Mouse (Mus musculus): ENCODE measurements around the gene Mtg2. TPM values are rescaled to one million over a fixed set of nuclear protein-coding genes. Genes with fewer than 3 reads are reported as not detected.

Gene Mtg2
- polyA plus RNA-seq, 1 experiment from 2014 or later: 31.0 TPM

GRCm38 (mm10) chr2:180077622-180078021, 7.2 kb downstream of the Mtg2 start:
- Histone ChIP-seq H3K4me1 (ENCODE audit: control insufficient read depth, insufficient read depth, low read length) (no peaks in the 10 kb centered on the region), H3K9me3 (ENCODE audit: control insufficient read depth, low read length) (no peaks in the 10 kb centered on the region), H3K9ac (ENCODE audit: low read depth, low read length) (no peak overlapping the region), H3K4me3 (ENCODE audit: low read length) (no peak overlapping the region), H3K36me3 (ENCODE audit: control insufficient read depth, insufficient read depth, low read length) (peaks cover 8% of the 10 kb centered on the region; the same call in 1 of the 2 replicates), H3K27ac (ENCODE audit: low read length) (no peak overlapping the region), H3K4me2 (ENCODE audit: low read depth, low read length) (no peak overlapping the region), H3K27me3 (replicated peaks; ENCODE audit: control insufficient read depth, insufficient read depth, low read length) (no peaks in the 10 kb centered on the region)
- 75% methylated on average over 3 of the region's 3 CpGs for WGBS
- ATAC-seq: no peak

- Histone ChIP-seq H3K36me3 (ENCODE audit: control insufficient read depth, insufficient read depth, low read length) (peaks cover 8% of the 10 kb centered on the region; the same call in 1 of the 2 replicates), H3K27me3 (replicated peaks; ENCODE audit: control insufficient read depth, insufficient read depth, low read length) (no peaks in the 10 kb centered on the region), H3K9me3 (ENCODE audit: control insufficient read depth, low read length) (no peaks in the 10 kb centered on the region), H3K4me3 (ENCODE audit: low read length) (no peak overlapping the region), H3K4me1 (ENCODE audit: control insufficient read depth, insufficient read depth, low read length) (no peaks in the 10 kb centered on the region), H3K27ac (ENCODE audit: low read length) (no peak overlapping the region), H3K9ac (ENCODE audit: low read depth, low read length) (no peak overlapping the region), H3K4me2 (ENCODE audit: low read depth, low read length) (no peak overlapping the region)
- no peak for ATAC-seq
- 80% methylated on average over 8 of the region's 8 CpGs for WGBS
These were observed 10.3 kb downstream of the Mtg2 start for GRCm38 (mm10) chr2:180080680-180081079.

GRCm38 (mm10) chr2:180083063-180083462, 12.7 kb downstream of the Mtg2 start:
- Histone ChIP-seq H3K9me3 (ENCODE audit: control insufficient read depth, low read length) (no peaks in the 10 kb centered on the region), H3K9ac (ENCODE audit: low read depth, low read length) (no peak overlapping the region), H3K4me2 (ENCODE audit: low read depth, low read length) (no peak overlapping the region), H3K27me3 (replicated peaks; ENCODE audit: control insufficient read depth, insufficient read depth, low read length) (no peaks in the 10 kb centered on the region), H3K27ac (ENCODE audit: low read length) (no peak overlapping the region), H3K4me3 (ENCODE audit: low read length) (no peak overlapping the region), H3K36me3 (ENCODE audit: control insufficient read depth, insufficient read depth, low read length) (peaks cover 5% of the 10 kb centered on the region; the same call in 1 of the 2 replicates), H3K4me1 (ENCODE audit: control insufficient read depth, insufficient read depth, low read length) (no peaks in the 10 kb centered on the region)
- 91% methylated on average over 10 of the region's 10 CpGs for WGBS
- ATAC-seq: no peak

DNA sequence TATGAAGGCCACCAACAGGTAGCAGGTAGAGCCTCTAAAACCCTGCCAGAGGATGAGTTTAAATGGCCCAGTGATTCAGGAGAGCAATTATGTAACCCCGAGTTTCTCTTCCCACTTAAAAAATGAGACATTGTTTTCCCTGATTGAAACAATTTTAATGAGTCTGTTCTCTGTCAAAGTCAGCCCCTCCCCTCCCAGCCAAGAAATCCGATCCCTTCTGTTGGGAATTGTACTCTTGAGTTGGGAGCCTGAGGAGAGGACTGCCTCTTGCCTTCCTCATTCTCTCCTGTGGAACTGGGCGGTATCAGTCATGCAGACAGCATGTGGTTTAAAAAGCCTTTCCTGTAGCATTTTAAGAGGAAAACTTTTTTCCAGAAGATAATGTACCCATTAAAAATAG, 14.2 kb downstream of the Mtg2 start:
- ATAC-seq: no peak
- no peaks in the 10 kb centered on the region for H3K4me1 ChIP-seq (ENCODE audit: control insufficient read depth, insufficient read depth, low read length)
- peaks cover 5% of the 10 kb centered on the region; the same call in 1 of the 2 replicates for H3K36me3 ChIP-seq (ENCODE audit: control insufficient read depth, insufficient read depth, low read length)
- H3K9ac ChIP-seq (ENCODE audit: low read depth, low read length): no peak overlapping the region
- H3K4me2 ChIP-seq (ENCODE audit: low read depth, low read length): no peak overlapping the region
- H3K9me3 ChIP-seq (ENCODE audit: control insufficient read depth, low read length): no peaks in the 10 kb centered on the region
- H3K27ac ChIP-seq (ENCODE audit: low read length): no peak overlapping the region
- no peaks in the 10 kb centered on the region for H3K27me3 ChIP-seq (replicated peaks; ENCODE audit: control insufficient read depth, insufficient read depth, low read length)
- H3K4me3 ChIP-seq (ENCODE audit: low read length): no peak overlapping the region
- WGBS: 37% methylated on average over 3 of the region's 3 CpGs

DNA sequence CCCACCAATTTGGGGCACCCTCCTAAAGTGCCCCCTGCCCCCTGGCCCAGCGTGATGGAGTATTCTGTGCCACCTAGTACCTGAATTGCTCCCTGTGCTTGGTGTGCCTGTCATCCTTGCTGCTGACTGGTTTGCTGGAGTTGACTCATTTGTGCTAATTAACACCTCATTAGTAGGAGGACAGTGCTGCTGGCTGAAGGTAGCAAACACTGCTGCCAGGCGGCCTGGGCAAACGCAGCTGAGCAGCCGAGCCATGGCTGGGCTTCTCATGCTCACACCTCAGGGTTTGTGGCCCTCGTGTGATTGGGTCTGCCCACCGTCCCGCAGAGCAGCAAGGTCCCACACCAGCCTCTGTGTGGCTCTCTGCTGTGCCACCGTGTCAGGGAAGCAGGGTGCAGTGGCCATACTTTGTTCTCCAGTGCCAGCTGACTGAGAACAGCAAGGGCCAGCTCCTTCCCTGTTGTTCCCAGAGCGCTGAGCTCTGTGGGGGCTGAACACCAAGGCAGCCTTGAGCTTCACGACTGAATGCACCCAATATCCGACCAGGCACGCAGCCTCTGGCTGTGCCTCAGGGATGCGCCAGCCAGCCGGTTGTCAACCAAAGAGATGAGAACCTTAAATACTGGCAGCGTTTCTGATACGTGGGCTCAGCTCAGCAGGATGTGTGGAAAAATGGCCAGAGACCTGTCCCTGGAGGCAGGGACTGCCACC, 15.7 kb downstream of the Mtg2 start:
- WGBS: 69% methylated on average over 16 of the region's 16 CpGs
- H3K4me1 ChIP-seq (ENCODE audit: control insufficient read depth, insufficient read depth, low read length): no peaks in the 10 kb centered on the region
- ATAC-seq: no peak

GRCm38 (mm10) chr2:180086637-180087027, 16.2 kb downstream of the Mtg2 start:
- H3K9ac ChIP-seq (ENCODE audit: low read depth, low read length): no peak overlapping the region
- H3K9me3 ChIP-seq (ENCODE audit: control insufficient read depth, low read length): no peaks in the 10 kb centered on the region
- ATAC-seq: no peak
- no peak overlapping the region for H3K27ac ChIP-seq (ENCODE audit: low read length)
- H3K4me1 ChIP-seq (ENCODE audit: control insufficient read depth, insufficient read depth, low read length): no peaks in the 10 kb centered on the region
- H3K27me3 ChIP-seq (replicated peaks; ENCODE audit: control insufficient read depth, insufficient read depth, low read length): no peaks in the 10 kb centered on the region; the same call in 1 of the 2 replicates
- WGBS: 91% methylated on average over 5 of the region's 5 CpGs
- H3K36me3 ChIP-seq (ENCODE audit: control insufficient read depth, insufficient read depth, low read length): peaks cover 5% of the 10 kb centered on the region; the same call in 1 of the 2 replicates
- H3K4me2 ChIP-seq (ENCODE audit: low read depth, low read length): no peak overlapping the region
- H3K4me3 ChIP-seq (ENCODE audit: low read length): no peak overlapping the region

More for the DNA sequence above, 15.7 kb downstream of the Mtg2 start:
- Histone ChIP-seq H3K36me3 (ENCODE audit: control insufficient read depth, insufficient read depth, low read length) (peaks cover 5% of the 10 kb centered on the region; the same call in 1 of the 2 replicates), H3K9me3 (ENCODE audit: control insufficient read depth, low read length) (no peaks in the 10 kb centered on the region), H3K9ac (ENCODE audit: low read depth, low read length) (no peak overlapping the region), H3K4me2 (ENCODE audit: low read depth, low read length) (no peak overlapping the region), H3K27me3 (replicated peaks; ENCODE audit: control insufficient read depth, insufficient read depth, low read length) (no peaks in the 10 kb centered on the region; the same call in 1 of the 2 replicates), H3K4me3 (ENCODE audit: low read length) (no peak overlapping the region), H3K27ac (ENCODE audit: low read length) (no peak overlapping the region)

- Histone ChIP-seq H3K9me3 (ENCODE audit: control insufficient read depth, low read length) (no peaks in the 10 kb centered on the region), H3K4me3 (ENCODE audit: low read length) (no peak overlapping the region), H3K36me3 (ENCODE audit: control insufficient read depth, insufficient read depth, low read length) (no peaks in the 10 kb centered on the region), H3K4me1 (ENCODE audit: control insufficient read depth, insufficient read depth, low read length) (no peaks in the 10 kb centered on the region), H3K27me3 (replicated peaks; ENCODE audit: control insufficient read depth, insufficient read depth, low read length) (no peaks in the 10 kb centered on the region; the same call in 1 of the 2 replicates), H3K4me2 (ENCODE audit: low read depth, low read length) (no peak overlapping the region), H3K9ac (ENCODE audit: low read depth, low read length) (no peak overlapping the region), H3K27ac (ENCODE audit: low read length) (no peak overlapping the region)
- no peak for ATAC-seq
- WGBS: 89% methylated on average over 4 of the region's 4 CpGs
These were observed 17.1 kb downstream of the Mtg2 start for GRCm38 (mm10) chr2:180087472-180087871.

- Histone ChIP-seq H3K4me3 (ENCODE audit: low read length) (no peak overlapping the region), H3K36me3 (ENCODE audit: control insufficient read depth, insufficient read depth, low read length) (no peaks in the 10 kb centered on the region), H3K27ac (ENCODE audit: low read length) (no peak overlapping the region), H3K9ac (ENCODE audit: low read depth, low read length) (no peak overlapping the region), H3K9me3 (ENCODE audit: control insufficient read depth, low read length) (no peaks in the 10 kb centered on the region), H3K4me1 (ENCODE audit: control insufficient read depth, insufficient read depth, low read length) (no peaks in the 10 kb centered on the region), H3K27me3 (replicated peaks; ENCODE audit: control insufficient read depth, insufficient read depth, low read length) (no peaks in the 10 kb centered on the region; the same call in 1 of the 2 replicates), H3K4me2 (ENCODE audit: low read depth, low read length) (no peak overlapping the region)
- WGBS: 65% methylated on average over 11 of the region's 11 CpGs
- ATAC-seq: no peak
These were observed 19.9 kb downstream of the Mtg2 start for GRCm38 (mm10) chr2:180090285-180090684.

DNA sequence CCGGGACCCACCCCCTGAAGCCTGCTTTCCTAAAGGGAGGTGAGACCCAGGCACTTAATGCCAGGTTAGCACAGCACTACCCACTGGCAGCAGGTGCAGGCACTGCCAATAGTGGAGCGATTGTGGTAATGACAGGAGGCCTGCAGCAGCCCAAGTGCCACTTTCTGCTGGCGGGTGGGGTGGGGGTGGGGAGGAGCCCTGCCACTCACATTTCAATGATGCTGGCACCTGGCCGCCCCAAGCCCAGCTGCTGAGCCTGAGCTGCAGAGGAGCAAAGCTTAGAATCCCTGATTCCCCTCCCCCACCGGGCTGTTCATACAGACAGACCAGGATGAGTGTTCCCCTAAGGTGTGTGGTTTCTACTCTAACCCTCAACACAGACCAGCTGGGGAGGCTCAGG, 25.3 kb downstream of the Mtg2 start:
- Histone ChIP-seq H3K36me3 (ENCODE audit: control insufficient read depth, insufficient read depth, low read length) (no peaks in the 10 kb centered on the region), H3K4me3 (ENCODE audit: low read length) (no peak overlapping the region), H3K27ac (ENCODE audit: low read length) (no peak overlapping the region), H3K4me1 (ENCODE audit: control insufficient read depth, insufficient read depth, low read length) (no peaks in the 10 kb centered on the region), H3K27me3 (replicated peaks; ENCODE audit: control insufficient read depth, insufficient read depth, low read length) (peaks cover 15% of the 10 kb centered on the region), H3K9ac (ENCODE audit: low read depth, low read length) (no peak overlapping the region), H3K4me2 (ENCODE audit: low read depth, low read length) (no peak overlapping the region), H3K9me3 (ENCODE audit: control insufficient read depth, low read length) (no peaks in the 10 kb centered on the region)
- 38% methylated on average over 5 of the region's 5 CpGs for WGBS
- no peak for ATAC-seq
